Mouse (Mus musculus): ENCODE data around the gene Olfr478. TPM values are rescaled to one million over a fixed set of nuclear protein-coding genes. Genes with fewer than 3 reads are reported as not detected.
"Not testable (repeated sequence)": the region's sequence is repeated elsewhere in the genome, so short reads cannot be mapped to it uniquely, and the experiment has no call there.

The Olfr478 gene
- polyA plus RNA-seq (2015; fragmentation: Nextera tagmentation; extraction: Ambion mirVana), result not detected in 2 replicates

GRCm38 (mm10) chr7:108033889-108034288 is at the start of gene Olfr478:
Olfr478 (minus strand) TSS chr7:108033989.
- ATAC-seq (replicated peaks; ENCODE audit: low FRiP score), result no peak
- 78% methylated on average over 3 of the region's 3 CpGs for WGBS
- Histone ChIP-seq H3K27ac (no peak within 1 kb of the TSS), H3K9ac (no peak within 1 kb of the TSS), H3K4me3 (replicated peaks) (no peak within 1 kb of the TSS), H3K9me3 (replicated peaks) (no peaks in the 10 kb centered on the region), H3K4me1 (no peaks in the 10 kb centered on the region), H3K4me2 (no peak within 1 kb of the TSS), H3K27me3 (no peaks in the 10 kb centered on the region), H3K36me3 (no peaks in the 10 kb centered on the region)

- no peaks in the 10 kb centered on the region for H3K36me3 ChIP-seq
- no peak for ATAC-seq (replicated peaks; ENCODE audit: low FRiP score)
- H3K9me3 ChIP-seq (replicated peaks), result no peaks in the 10 kb centered on the region
- no peaks in the 10 kb centered on the region for H3K4me1 ChIP-seq
- H3K27ac ChIP-seq, result no peak within 1 kb of the TSS
- no peaks in the 10 kb centered on the region for H3K27me3 ChIP-seq
- no peak within 1 kb of the TSS for H3K9ac ChIP-seq
- H3K4me2 ChIP-seq, result no peak within 1 kb of the TSS
- no peak within 1 kb of the TSS for H3K4me3 ChIP-seq (replicated peaks)
Observed at GRCm38 (mm10) chr7:108079555-108079954, 45.8 kb upstream of the Olfr478 start, which contains the start of gene Olfr481. Olfr481 (plus strand) TSS chr7:108079855.

GRCm38 (mm10) chr7:108067246-108067645 is 33.5 kb upstream of the Olfr478 start, which contains the start of gene Olfr480:
Olfr480 (minus strand) TSS chr7:108067346.
- H3K9me3 ChIP-seq (replicated peaks), result no peaks in the 10 kb centered on the region
- H3K4me3 ChIP-seq (replicated peaks), result no peak within 1 kb of the TSS
- no peak for ATAC-seq (replicated peaks; ENCODE audit: low FRiP score)
- no peaks in the 10 kb centered on the region for H3K27me3 ChIP-seq
- no peaks in the 10 kb centered on the region for H3K36me3 ChIP-seq
- no peak within 1 kb of the TSS for H3K9ac ChIP-seq
- no peak within 1 kb of the TSS for H3K27ac ChIP-seq
- H3K4me1 ChIP-seq, result no peaks in the 10 kb centered on the region
- H3K4me2 ChIP-seq, result no peak within 1 kb of the TSS
- WGBS, result 85% methylated on average over 1 of the region's 1 CpGs

- Histone ChIP-seq H3K27ac (no peak within 1 kb of the TSS), H3K36me3 (no peaks in the 10 kb centered on the region), H3K9ac (no peak within 1 kb of the TSS), H3K4me2 (no peak within 1 kb of the TSS), H3K4me3 (replicated peaks) (no peak within 1 kb of the TSS), H3K9me3 (replicated peaks) (no peaks in the 10 kb centered on the region), H3K4me1 (no peaks in the 10 kb centered on the region), H3K27me3 (no peaks in the 10 kb centered on the region)
- WGBS, result 88% methylated on average over 2 of the region's 2 CpGs
- no peak for ATAC-seq (replicated peaks; ENCODE audit: low FRiP score)
Observed at GRCm38 (mm10) chr7:108050393-108050792, 16.6 kb upstream of the Olfr478 start, which contains the start of gene Olfr479. Olfr479 (plus strand) TSS chr7:108050693.

GRCm38 (mm10) chr7:108014256-108014655 is 19.5 kb downstream of the Olfr478 start:
- not testable (repeated sequence) for ATAC-seq (replicated peaks; ENCODE audit: low FRiP score); H3K4me2 ChIP-seq; H3K4me1 ChIP-seq; H3K27me3 ChIP-seq; H3K9me3 ChIP-seq (replicated peaks); H3K9ac ChIP-seq; H3K27ac ChIP-seq; H3K36me3 ChIP-seq; H3K4me3 ChIP-seq (replicated peaks)

GRCm38 (mm10) chr7:107986393-107986792 is 47.4 kb downstream of the Olfr478 start, which contains the start of gene Olfr477:
Olfr477 (plus strand) TSS chr7:107986693.
- Histone ChIP-seq H3K4me3 (replicated peaks) (no peak within 1 kb of the TSS), H3K4me1 (no peaks in the 10 kb centered on the region)

More at GRCm38 (mm10) chr7:107986393-107986792, 47.4 kb downstream of the Olfr478 start, which contains the start of gene Olfr477:
- 69% methylated on average over 2 of the region's 2 CpGs for WGBS
- Histone ChIP-seq H3K36me3 (no peaks in the 10 kb centered on the region), H3K27ac (no peak within 1 kb of the TSS), H3K27me3 (no peaks in the 10 kb centered on the region), H3K9ac (no peak within 1 kb of the TSS), H3K9me3 (replicated peaks) (no peaks in the 10 kb centered on the region), H3K4me2 (no peak within 1 kb of the TSS)
- ATAC-seq (replicated peaks; ENCODE audit: low FRiP score), result no peak

Other genes with a start within 250 kb of the Olfr478 start
- gene Ovch2, start 232.8 kb downstream of the Olfr478 start, polyA plus RNA-seq (2015; fragmentation: Nextera tagmentation; extraction: Ambion mirVana), result not detected in 2 replicates
- not detected in 2 replicates for gene Olfr467, start 221.7 kb downstream of the Olfr478 start, polyA plus RNA-seq (2015; fragmentation: Nextera tagmentation; extraction: Ambion mirVana)
- gene Olfr469, start 208.4 kb downstream of the Olfr478 start, polyA plus RNA-seq (2015; fragmentation: Nextera tagmentation; extraction: Ambion mirVana), result not detected in 2 replicates
- gene Olfr470, start 186.5 kb downstream of the Olfr478 start, polyA plus RNA-seq (2015; fragmentation: Nextera tagmentation; extraction: Ambion mirVana), result not detected in 2 replicates
- gene Olfr472, start 136.1 kb downstream of the Olfr478 start, polyA plus RNA-seq (2015; fragmentation: Nextera tagmentation; extraction: Ambion mirVana), result 0.04 TPM in 1 of 2 replicates, not detected in the other
- not detected in 2 replicates for gene Olfr473, start 103.5 kb downstream of the Olfr478 start, polyA plus RNA-seq (2015; fragmentation: Nextera tagmentation; extraction: Ambion mirVana)
- not detected in 2 replicates for gene Olfr474, start 79.3 kb downstream of the Olfr478 start, polyA plus RNA-seq (2015; fragmentation: Nextera tagmentation; extraction: Ambion mirVana)
- gene Olfr476, start 69.2 kb downstream of the Olfr478 start, polyA plus RNA-seq (2015; fragmentation: Nextera tagmentation; extraction: Ambion mirVana), result not detected in 2 replicates
- gene Olfr477, start 47.3 kb downstream of the Olfr478 start, polyA plus RNA-seq (2015; fragmentation: Nextera tagmentation; extraction: Ambion mirVana), result not detected in 2 replicates
- not detected in 2 replicates for gene Olfr479, start 16.7 kb upstream of the Olfr478 start, polyA plus RNA-seq (2015; fragmentation: Nextera tagmentation; extraction: Ambion mirVana)
- not detected in 2 replicates for gene Olfr480, start 33.4 kb upstream of the Olfr478 start, polyA plus RNA-seq (2015; fragmentation: Nextera tagmentation; extraction: Ambion mirVana)
- gene Olfr481, start 45.9 kb upstream of the Olfr478 start, polyA plus RNA-seq (2015; fragmentation: Nextera tagmentation; extraction: Ambion mirVana), result not detected in 2 replicates
- gene Olfr482, start 63.6 kb upstream of the Olfr478 start, polyA plus RNA-seq (2015; fragmentation: Nextera tagmentation; extraction: Ambion mirVana), result 0.06 TPM in 1 of 2 replicates, not detected in the other
- not detected in 2 replicates for gene Olfr483, start 66.9 kb upstream of the Olfr478 start, polyA plus RNA-seq (2015; fragmentation: Nextera tagmentation; extraction: Ambion mirVana)
- not detected in 2 replicates for gene Olfr484, start 93.5 kb upstream of the Olfr478 start, polyA plus RNA-seq (2015; fragmentation: Nextera tagmentation; extraction: Ambion mirVana)
- gene Olfr485, start 125.9 kb upstream of the Olfr478 start, polyA plus RNA-seq (2015; fragmentation: Nextera tagmentation; extraction: Ambion mirVana), result not detected in 2 replicates
- gene Olfr486, start 138.8 kb upstream of the Olfr478 start, polyA plus RNA-seq (2015; fragmentation: Nextera tagmentation; extraction: Ambion mirVana), result not detected in 2 replicates
- not detected in 2 replicates for gene Olfr487, start 180.6 kb upstream of the Olfr478 start, polyA plus RNA-seq (2015; fragmentation: Nextera tagmentation; extraction: Ambion mirVana)
- not detected in 2 replicates for gene Olfr488, start 224.4 kb upstream of the Olfr478 start, polyA plus RNA-seq (2015; fragmentation: Nextera tagmentation; extraction: Ambion mirVana)